Mouse (Mus musculus): ENCODE data around the gene Fam19a5.

Gene Fam19a5

GRCm38 (mm10) chr15:87765876-87766275, 221.8 kb downstream of the Fam19a5 start:
- DNase-seq = no peak

- DNase-seq = no peak
Measured at GRCm38 (mm10) chr15:87773955-87774354, 229.9 kb downstream of the Fam19a5 start.

- no peak for DNase-seq
Measured at GRCm38 (mm10) chr15:87783331-87783730, 239.2 kb downstream of the Fam19a5 start.

DNA sequence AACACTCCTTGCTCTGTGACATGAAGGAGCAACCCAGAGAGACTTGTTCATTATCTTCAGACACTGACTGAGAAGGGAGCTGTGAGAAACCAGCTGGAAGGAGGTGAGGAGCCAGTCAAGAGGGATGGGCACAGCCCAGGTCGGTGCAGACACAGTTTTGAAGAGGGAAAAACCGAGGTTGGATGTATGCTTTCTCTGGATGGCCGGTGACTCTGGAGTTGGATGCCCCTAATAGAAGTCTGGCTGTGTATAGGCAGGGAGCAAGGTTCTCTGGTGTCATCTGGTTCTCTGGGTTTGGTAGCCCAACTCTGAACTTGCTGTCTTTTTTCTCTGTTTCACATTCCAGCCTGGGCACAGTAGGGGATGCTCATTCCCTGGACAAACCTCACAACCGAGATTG, 245.6 kb downstream of the Fam19a5 start:
- DNase-seq = no peak

DNA sequence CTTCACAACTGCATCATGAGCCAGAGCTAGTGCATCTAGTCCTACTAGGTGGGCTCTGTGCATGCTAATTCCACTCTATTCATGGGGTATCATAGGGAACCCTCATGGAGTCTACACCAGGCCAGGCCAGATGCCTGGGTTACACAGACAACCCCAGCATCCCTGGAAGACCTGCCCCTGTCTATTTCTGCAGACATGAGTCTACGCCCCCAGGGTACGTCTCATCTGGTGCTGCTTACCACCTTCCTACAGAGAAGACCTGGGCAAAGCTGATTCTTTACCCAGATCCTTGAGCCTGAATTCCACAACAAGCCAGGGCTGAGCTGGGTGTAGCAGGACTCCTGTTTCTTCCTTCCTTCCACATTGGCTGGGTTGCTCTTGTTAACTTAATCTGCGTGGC, 249.6 kb downstream of the Fam19a5 start:
- no peak for DNase-seq

- DNase-seq = no peak
Measured at GRCm38 (mm10) chr15:87796571-87796970, 252.5 kb downstream of the Fam19a5 start.

Measured in cerebellum, adult 18-20 months (tissue).